Mouse (Mus musculus) ES-E14 (cell line): Measurements from ENCODE around the gene Crxos. TPM values are rescaled to one million over a fixed set of nuclear protein-coding genes. Genes with fewer than 3 reads are reported as not detected.

ENCODE experiments used
- DNase-seq: peaks from one replicate; pipeline ENCODE4 v3.0.0-alpha.2; 2013; ENCODE audit warnings: low read depth, low spot score
- H3K27ac ChIP-seq: 2 replicates; pipeline ENCODE4 v1.5.1; 2012; ENCODE audit warnings: low read depth, mild to moderate bottlenecking, low read length, moderate library complexity, mixed read lengths; ENCODE audit not compliant: poor library complexity, insufficient read depth, severe bottlenecking
- H3K36me3 ChIP-seq: 2 replicates; pipeline ENCODE4 v1.6.1; 2012; ENCODE audit warnings: mild to moderate bottlenecking, low read length, moderate library complexity, mixed read lengths; ENCODE audit not compliant: control insufficient read depth, poor library complexity, insufficient read depth, severe bottlenecking
- H3K4me1 ChIP-seq, 2 experiments: fragments of 150-350 bp in 1 of 2; sonication (generic) in 1 of 2; 2 replicates each; pipeline ENCODE4 v1.6.1; 2012; ENCODE audit warnings: low read length in 2 of 2, mild to moderate bottlenecking in 1 of 2, mixed read lengths in 1 of 2; ENCODE audit not compliant: control insufficient read depth in 2 of 2, insufficient read depth in 2 of 2, poor library complexity in 1 of 2
- H3K4me3 ChIP-seq, 2 experiments: fragments of 150-350 bp in 1 of 2; sonication (generic) in 1 of 2; 2 replicates each; pipeline ENCODE4 v1.5.1; 2012; ENCODE audit warnings: low read length in 2 of 2, low read depth in 1 of 2, mild to moderate bottlenecking in 1 of 2, mixed read lengths in 1 of 2; ENCODE audit not compliant: insufficient read depth in 1 of 2, poor library complexity in 1 of 2, severe bottlenecking in 1 of 2
- H3K9ac ChIP-seq: 2 replicates; pipeline ENCODE4 v1.6.1; 2012; ENCODE audit warnings: low read depth, mild to moderate bottlenecking, low read length, mixed read lengths; ENCODE audit not compliant: poor library complexity, insufficient read depth, severe bottlenecking
- H3K9me3 ChIP-seq: fragments of 150-350 bp; sonication (generic); 2 replicates; pipeline ENCODE4 v1.6.1; 2012; ENCODE audit warnings: low read depth, mild to moderate bottlenecking, low read length; ENCODE audit not compliant: control insufficient read depth, insufficient read depth
- CHD2 ChIP-seq: IDR thresholded peaks from 2 replicates; pipeline ENCODE4 v1.6.1; 2014; ENCODE audit warnings: mild to moderate bottlenecking, low read depth, low read length, inconsistent platforms
- HCFC1 ChIP-seq: IDR thresholded peaks from 2 replicates; pipeline ENCODE4 v1.6.1; 2012; ENCODE audit warnings: low read length, inconsistent platforms, borderline replicate concordance; ENCODE audit not compliant: insufficient read depth
- MAFK ChIP-seq: IDR thresholded peaks from 2 replicates; pipeline ENCODE4 v1.6.1; 2014; ENCODE audit warnings: mild to moderate bottlenecking, low read depth, low read length, inconsistent platforms; ENCODE audit not compliant: insufficient read depth
- ZC3H11A ChIP-seq: IDR thresholded peaks from 2 replicates; pipeline ENCODE4 v1.6.1; 2012; ENCODE audit warnings: low read depth, mild to moderate bottlenecking, inconsistent platforms, low read length, borderline replicate concordance
- ZNF384 ChIP-seq: IDR thresholded peaks from 2 replicates; pipeline ENCODE4 v1.6.1; 2012; ENCODE audit warnings: low read depth, low read length, inconsistent platforms
- in situ Hi-C, 2 experiments: fragments of 600-800 bp; cut with MboI; formaldehyde crosslinking; loops; one replicate each; pipeline ENCODE4 v1.15.1; 2025; ENCODE audit warnings: low sequenced_read_pairs in 2 of 2, inconsistent platforms in 1 of 2; ENCODE audit not compliant: unreplicated experiment in 2 of 2
- total RNA-seq: library from RNA; depleted of rRNA; stranded (reverse); fragments of 300-350 nt; gene quantifications from 2 replicates; pipeline ENCODE4 v1.2.3, GENCODE M21; 2012

The Crxos gene
- total RNA-seq, 1 experiment: 19.1 TPM

DNA sequence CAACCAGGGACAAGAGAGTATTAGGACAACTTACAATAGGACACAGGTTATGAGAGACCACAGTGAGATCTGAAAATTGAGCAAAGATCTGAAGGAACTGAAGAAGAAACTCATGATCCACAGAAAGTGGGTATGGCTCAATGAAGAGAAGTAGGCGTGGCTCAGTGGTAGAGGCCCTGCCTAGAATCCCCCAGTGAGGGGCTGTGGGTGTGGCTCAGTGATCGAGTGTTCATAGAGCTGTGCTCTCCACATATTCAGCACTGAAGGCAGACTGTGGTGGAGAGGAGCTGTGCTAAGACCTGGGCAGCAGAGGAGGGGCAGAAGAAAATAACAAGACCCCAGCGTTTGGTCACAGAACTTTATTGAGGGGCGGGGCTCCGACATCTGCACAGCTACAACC, 55.1 kb downstream of the Crxos start:
- Histone ChIP-seq H3K4me1 (no peaks in the 10 kb centered on the region; a peak in 1 of 4 replicates), H3K9ac (no peak overlapping the region), H3K27ac (no peak overlapping the region), H3K4me3 (no peak overlapping the region), H3K36me3 (peaks cover 56% of the 10 kb centered on the region), H3K9me3 (no peaks in the 10 kb centered on the region)
- in situ Hi-C loops: no loop called here
- no peak for DNase-seq
- TF ChIP-seq ZNF384 (no peak), CHD2 (no peak), HCFC1 (no peak), MAFK (no peak), ZC3H11A (no peak)

DNA sequence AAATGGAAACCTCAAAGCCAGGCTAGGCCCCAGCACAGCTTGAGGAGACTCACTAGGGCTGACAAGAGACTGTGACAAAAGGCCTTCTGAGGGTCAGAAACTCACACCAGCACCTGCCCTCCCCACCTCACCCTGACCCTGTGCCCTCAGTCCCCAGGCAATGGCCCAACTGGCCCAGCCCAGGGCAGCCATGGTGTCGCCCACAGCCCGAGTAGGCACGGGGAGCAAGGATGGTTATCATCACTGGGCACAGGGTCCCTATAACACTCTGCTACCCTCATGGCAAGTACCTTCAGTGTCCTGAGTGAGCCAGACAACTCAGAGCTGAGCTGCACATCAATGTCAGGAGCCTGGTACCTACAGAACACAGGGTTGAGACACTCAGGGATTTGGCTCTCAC, 56.2 kb downstream of the Crxos start:
- no peak overlapping the region for H3K9ac ChIP-seq
- no peak for DNase-seq
- no peak overlapping the region for H3K27ac ChIP-seq
- no peak for TF ChIP-seq ZNF384
- H3K9me3 ChIP-seq: no peaks in the 10 kb centered on the region
- H3K4me3 ChIP-seq: no peak overlapping the region
- H3K36me3 ChIP-seq: peaks cover 67% of the 10 kb centered on the region
- in situ Hi-C loops: no loop called here
- no peaks in the 10 kb centered on the region; a peak in 1 of 4 replicates for H3K4me1 ChIP-seq

DNA sequence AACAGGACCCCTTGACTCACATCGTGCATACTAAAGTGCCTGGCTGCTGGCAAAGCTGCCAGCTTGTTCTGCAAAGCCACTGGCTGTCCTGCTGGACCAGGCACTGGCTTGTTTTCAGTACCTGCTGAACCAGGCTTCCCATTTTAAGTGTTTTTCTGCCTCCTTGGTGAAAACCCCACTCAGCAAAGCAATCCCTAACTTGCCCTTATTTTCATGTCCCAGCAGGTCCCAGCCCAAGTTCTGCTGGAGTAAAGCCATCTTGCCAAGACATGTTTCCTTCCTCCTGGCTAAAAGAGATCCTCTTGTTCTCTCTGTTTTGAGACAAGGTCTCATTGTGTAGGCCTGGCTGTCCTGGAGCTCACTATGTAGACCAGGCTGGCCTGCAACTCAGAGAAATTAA, 61.9 kb downstream of the Crxos start:
- no peaks in the 10 kb centered on the region for H3K9me3 ChIP-seq
- no peak for DNase-seq
- H3K4me1 ChIP-seq: peaks cover 2 to 11% of the 10 kb centered on the region in 2 experiments; a peak in 2 of 4 replicates
- H3K27ac ChIP-seq: no peak overlapping the region
- peaks cover 51% of the 10 kb centered on the region for H3K36me3 ChIP-seq
- peak overlapping the region; percentile 50; the same call in 1 of the 2 replicates for H3K9ac ChIP-seq
- peak overlapping the region; percentile 97 to 98; a peak in 2 of 4 replicates for H3K4me3 ChIP-seq
- no peak for TF ChIP-seq CHD2
- TF ChIP-seq ZC3H11A: no peak
- no peak for TF ChIP-seq MAFK
- no peak for TF ChIP-seq ZNF384
- no peak for TF ChIP-seq HCFC1
- in situ Hi-C loops: no loop called here

DNA sequence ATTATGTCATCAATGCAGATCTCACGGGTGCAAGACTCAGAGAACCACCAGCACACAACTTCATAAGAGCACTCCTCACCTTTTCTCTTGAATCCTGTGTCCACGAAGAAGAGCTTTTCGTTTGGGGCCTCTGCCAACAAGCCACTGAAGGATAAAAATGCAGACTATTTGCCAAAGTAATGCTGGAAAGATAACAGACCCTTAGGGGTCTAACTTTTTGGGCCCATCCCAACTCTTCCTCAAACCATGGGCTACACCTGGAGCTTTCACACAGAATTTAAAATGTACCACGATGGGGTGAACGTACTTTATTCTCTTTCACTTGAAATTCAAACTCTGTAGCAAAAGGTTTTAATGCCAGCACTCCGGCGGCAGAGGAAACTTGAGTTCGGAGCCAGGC, 62.8 kb downstream of the Crxos start:
- peak overlapping the region; percentile 97 to 98 for H3K4me3 ChIP-seq
- H3K36me3 ChIP-seq: peaks cover 42% of the 10 kb centered on the region
- 0 out of 2 replicates have a peak overlapping the region, but pooled peaks have one; percentile 14 for H3K27ac ChIP-seq
- TF ChIP-seq HCFC1 (no peak), CHD2 (no peak), MAFK (no peak), ZNF384 (no peak), ZC3H11A (no peak)
- in situ Hi-C loops: no loop called here
- H3K9me3 ChIP-seq: no peaks in the 10 kb centered on the region
- H3K9ac ChIP-seq: peak overlapping the region; percentile 100
- peaks cover 2 to 12% of the 10 kb centered on the region in 2 experiments; a peak in 2 of 4 replicates for H3K4me1 ChIP-seq
- DNase-seq: no peak

DNA sequence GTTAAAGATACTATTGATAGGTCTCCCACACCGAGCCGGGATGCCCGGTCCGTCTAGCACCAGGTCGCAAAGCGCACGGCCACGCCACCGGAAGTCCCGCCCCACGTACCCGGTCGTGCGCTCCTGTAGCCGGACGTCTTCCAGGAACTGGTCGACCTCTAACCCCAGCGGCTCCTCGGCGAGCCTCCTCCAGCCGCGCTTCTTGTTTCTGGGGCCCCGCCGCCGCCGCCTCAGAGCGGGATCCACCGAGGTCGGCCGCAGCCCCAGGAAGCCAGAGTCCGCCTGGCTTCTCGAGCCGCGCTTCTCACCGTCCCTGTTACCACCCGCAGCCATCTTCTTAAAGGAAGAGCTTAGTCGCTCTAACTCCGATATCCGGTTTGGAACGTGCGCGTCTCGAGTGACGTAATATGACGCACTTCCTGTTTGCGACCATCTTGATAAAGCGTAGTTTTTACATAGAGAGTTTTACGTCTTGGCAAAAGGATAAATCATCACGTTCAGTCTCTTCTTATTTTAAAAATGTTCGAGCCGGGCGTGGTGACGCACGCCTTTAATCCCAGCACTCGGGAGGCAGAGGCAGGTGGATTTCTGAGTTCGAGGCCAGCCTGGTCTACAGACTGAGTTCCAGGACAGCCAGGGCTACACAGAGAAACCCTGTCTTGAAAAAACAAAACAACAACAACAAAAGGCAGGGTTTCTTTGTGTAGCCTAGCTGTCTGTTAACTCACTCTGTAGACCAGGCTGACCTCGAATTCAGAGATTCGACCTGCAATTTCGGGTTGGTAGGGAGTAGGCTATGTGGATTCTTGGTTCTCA, 63.5 kb downstream of the Crxos start, which contains the start of gene Nop53:
Gene Nop53 (minus strand): TSS at position 354 of the 816 bp plus-strand sequence.
- H3K9ac ChIP-seq: peak within 1 kb of the TSS; percentile 100

More for the DNA sequence above, 63.5 kb downstream of the Crxos start, which contains the start of gene Nop53:
- in situ Hi-C loops: no loop called here
- TF ChIP-seq MAFK (no peak), HCFC1 (peak; percentile 72; the same call in 1 of the 2 replicates)
- Histone ChIP-seq H3K36me3 (peaks cover 36% of the 10 kb centered on the region), H3K4me3 (peak within 1 kb of the TSS; percentile 97 to 98), H3K4me1 (peaks cover 2 to 16% of the 10 kb centered on the region in 2 experiments; a peak in 3 of 4 replicates), H3K9me3 (no peaks in the 10 kb centered on the region), H3K27ac (peak within 1 kb of the TSS; percentile 99)
- peak; percentile 93 for DNase-seq
